Mouse (Mus musculus): ENCODE data around the gene Rps16. TPM values are rescaled to one million over a fixed set of nuclear protein-coding genes. Genes with fewer than 3 reads are reported as not detected.
"Not testable (repeated sequence)": the region's sequence is repeated elsewhere in the genome, so short reads cannot be mapped to it uniquely, and the experiment has no call there.

Gene Rps16
- polyA plus RNA-seq, 1 experiment, result 212 TPM

DNA sequence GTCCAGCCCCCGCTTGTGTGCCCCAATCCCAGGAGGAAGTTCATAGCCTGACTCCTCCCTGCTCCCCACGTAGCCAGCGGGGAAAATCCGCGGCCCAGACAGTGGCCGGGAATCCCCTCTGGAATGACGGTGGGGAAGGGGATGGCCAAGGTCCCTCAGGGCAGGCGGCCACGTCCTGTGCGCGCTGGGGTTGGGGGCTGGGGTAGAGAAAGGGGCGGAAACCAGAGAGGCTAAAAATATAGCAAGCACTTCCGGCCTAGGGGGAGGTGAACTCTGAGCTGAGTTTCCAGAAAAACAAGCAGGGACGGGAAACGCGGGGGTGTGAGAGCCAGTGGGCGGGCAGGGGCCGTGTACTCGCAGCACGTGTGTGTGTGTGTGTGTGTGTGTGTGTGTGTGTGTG is 31.5 kb downstream of the Rps16 start:
- no peaks in the 10 kb centered on the region for H3K9me3 ChIP-seq (ENCODE audit: control insufficient read depth, low read length)
- peak overlapping the region; percentile 62 for H3K4me3 ChIP-seq (replicated peaks)
- H3K27me3 ChIP-seq (ENCODE audit: control insufficient read depth), result peaks cover 5% of the 10 kb centered on the region
- peaks cover 27% of the 10 kb centered on the region for H3K36me3 ChIP-seq (ENCODE audit: control insufficient read depth)
- no peak for TF ChIP-seq GATA1 (IDR thresholded peaks at IDR 0.05; ENCODE audit: low read length)
- TF ChIP-seq TAL1 (IDR thresholded peaks at IDR 0.05; ENCODE audit: low read length), result no peak
- H3K4me1 ChIP-seq (ENCODE audit: control insufficient read depth), result peaks cover 88% of the 10 kb centered on the region

- no peaks in the 10 kb centered on the region for H3K9me3 ChIP-seq (ENCODE audit: control insufficient read depth, low read length)
- H3K4me1 ChIP-seq (ENCODE audit: control insufficient read depth), result peaks cover 83% of the 10 kb centered on the region
- H3K27me3 ChIP-seq (ENCODE audit: control insufficient read depth), result peaks cover 5% of the 10 kb centered on the region
- H3K4me3 ChIP-seq (replicated peaks), result peak overlapping the region; percentile 62
- TF ChIP-seq TAL1 (IDR thresholded peaks at IDR 0.05; ENCODE audit: low read length), result no peak
- peaks cover 27% of the 10 kb centered on the region for H3K36me3 ChIP-seq (ENCODE audit: control insufficient read depth)
These were observed 32.0 kb downstream of the Rps16 start for GRCm38 (mm10) chr7:28382347-28382951.

DNA sequence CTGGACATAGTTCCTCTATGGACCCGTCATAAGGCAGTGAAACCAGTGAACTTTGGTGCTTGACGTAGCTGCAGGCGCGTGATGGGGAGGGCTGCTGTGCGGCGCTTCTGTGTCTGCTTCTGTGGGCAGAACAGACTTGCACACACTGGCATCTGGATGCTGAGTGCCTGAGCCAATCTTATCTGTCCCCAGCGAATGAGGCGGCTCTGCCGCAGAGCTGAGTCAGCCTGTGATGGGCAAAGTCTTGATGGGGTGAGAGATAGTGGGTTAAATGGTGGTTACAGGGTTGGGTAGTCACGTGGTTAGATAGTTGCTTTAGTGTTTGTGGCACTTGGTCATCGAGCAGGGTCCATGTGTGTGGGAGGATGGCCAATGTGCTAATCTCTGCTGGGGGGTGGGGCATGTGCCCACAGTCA is 32.5 kb downstream of the Rps16 start:
- Histone ChIP-seq H3K9me3 (ENCODE audit: control insufficient read depth, low read length) (no peaks in the 10 kb centered on the region), H3K36me3 (ENCODE audit: control insufficient read depth) (peaks cover 27% of the 10 kb centered on the region)
- TF ChIP-seq GATA1 (IDR thresholded peaks at IDR 0.05; ENCODE audit: low read length) (peak; percentile 91), TAL1 (IDR thresholded peaks at IDR 0.05; ENCODE audit: low read length) (0 out of 3 replicates have a peak, but pooled peaks have one; percentile 16)

DNA sequence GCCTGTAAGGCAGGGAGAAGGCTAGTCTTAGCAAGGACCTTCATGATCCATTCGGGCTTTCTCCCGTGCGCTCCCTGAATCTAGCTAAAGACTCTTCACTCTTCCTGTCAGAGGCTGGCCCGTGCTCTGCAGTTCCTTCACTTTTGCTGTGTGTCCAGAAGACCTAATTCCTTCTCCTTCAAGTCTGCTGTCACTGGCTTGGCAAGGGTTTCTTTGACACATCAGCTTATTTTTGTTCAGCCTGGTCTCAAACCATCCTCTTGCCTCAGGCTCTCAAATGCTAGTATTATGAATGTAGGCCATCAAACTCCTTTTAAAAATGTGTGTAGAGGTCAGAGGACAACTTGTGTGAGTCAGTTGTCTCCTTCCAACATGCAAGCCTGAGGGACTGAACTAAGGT is 33.2 kb downstream of the Rps16 start:
- Histone ChIP-seq H3K4me1 (ENCODE audit: control insufficient read depth) (peaks cover 77% of the 10 kb centered on the region), H3K36me3 (ENCODE audit: control insufficient read depth) (peaks cover 32% of the 10 kb centered on the region), H3K9me3 (ENCODE audit: control insufficient read depth, low read length) (no peaks in the 10 kb centered on the region), H3K27me3 (ENCODE audit: control insufficient read depth) (no peaks in the 10 kb centered on the region), H3K4me3 (replicated peaks) (no peak overlapping the region)
- TF ChIP-seq GATA1 (IDR thresholded peaks at IDR 0.05; ENCODE audit: low read length), result no peak
- TF ChIP-seq TAL1 (IDR thresholded peaks at IDR 0.05; ENCODE audit: low read length), result no peak

More for the DNA sequence above, 32.5 kb downstream of the Rps16 start:
- Histone ChIP-seq H3K4me3 (replicated peaks) (peak overlapping the region; percentile 62), H3K4me1 (ENCODE audit: control insufficient read depth) (peaks cover 80% of the 10 kb centered on the region), H3K27me3 (ENCODE audit: control insufficient read depth) (peaks cover under 1% of the 10 kb centered on the region)

GRCm38 (mm10) chr7:28384162-28384561 is 33.7 kb downstream of the Rps16 start:
- Histone ChIP-seq H3K4me3 (replicated peaks) (no peak overlapping the region), H3K4me1 (ENCODE audit: control insufficient read depth) (peaks cover 71% of the 10 kb centered on the region), H3K27me3 (ENCODE audit: control insufficient read depth) (no peaks in the 10 kb centered on the region)

DNA sequence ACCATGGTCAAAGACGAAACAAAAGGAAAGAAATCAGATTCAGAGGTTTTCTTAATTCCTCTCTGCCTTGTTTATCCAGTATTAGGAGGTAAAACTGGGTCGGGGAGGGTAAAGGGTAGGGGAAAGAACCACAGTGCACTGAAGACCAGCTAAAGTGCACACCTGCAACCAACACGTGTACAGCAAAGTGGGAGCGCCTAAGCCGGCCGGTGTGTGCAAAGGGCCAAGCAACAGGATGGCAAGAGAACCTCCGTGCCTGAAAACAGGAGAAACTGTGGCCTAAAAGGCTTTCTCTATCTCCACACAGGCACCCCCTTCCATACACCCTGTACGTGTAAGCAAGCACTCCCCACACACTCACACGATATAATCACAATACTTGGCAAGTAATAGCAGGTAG is 34.7 kb downstream of the Rps16 start:
- Histone ChIP-seq H3K27me3 (ENCODE audit: control insufficient read depth) (no peaks in the 10 kb centered on the region), H3K4me3 (replicated peaks) (no peak overlapping the region), H3K36me3 (ENCODE audit: control insufficient read depth) (peaks cover 47% of the 10 kb centered on the region), H3K9me3 (ENCODE audit: control insufficient read depth, low read length) (no peaks in the 10 kb centered on the region), H3K4me1 (ENCODE audit: control insufficient read depth) (peaks cover 62% of the 10 kb centered on the region)
- no peak for TF ChIP-seq GATA1 (IDR thresholded peaks at IDR 0.05; ENCODE audit: low read length)
- TF ChIP-seq TAL1 (IDR thresholded peaks at IDR 0.05; ENCODE audit: low read length), result no peak

More at GRCm38 (mm10) chr7:28384162-28384561, 33.7 kb downstream of the Rps16 start:
- no peaks in the 10 kb centered on the region for H3K9me3 ChIP-seq (ENCODE audit: control insufficient read depth, low read length)
- TF ChIP-seq TAL1 (IDR thresholded peaks at IDR 0.05; ENCODE audit: low read length) (no peak), GATA1 (IDR thresholded peaks at IDR 0.05; ENCODE audit: low read length) (no peak)
- H3K36me3 ChIP-seq (ENCODE audit: control insufficient read depth), result peaks cover 38% of the 10 kb centered on the region

DNA sequence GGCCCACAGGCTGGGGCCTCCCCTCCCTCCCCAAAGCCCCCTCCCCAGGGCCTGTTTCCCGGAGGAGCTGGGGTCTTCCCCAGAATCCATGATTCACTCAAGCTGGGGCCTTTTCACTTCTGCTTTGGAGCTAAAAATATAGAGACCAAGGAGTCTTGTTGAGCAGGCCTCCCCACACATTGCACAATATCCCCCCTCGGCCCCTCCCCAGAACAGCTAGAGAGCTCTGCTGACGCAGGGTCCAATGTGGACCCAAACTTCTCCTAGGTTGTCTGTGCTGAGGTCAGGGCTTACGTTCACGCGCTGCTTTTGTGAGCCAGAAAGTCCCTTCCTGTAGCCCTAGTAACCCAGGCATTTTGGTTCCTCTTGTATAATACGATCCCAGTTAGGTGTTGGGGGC is 35.6 kb downstream of the Rps16 start:
- Histone ChIP-seq H3K27me3 (ENCODE audit: control insufficient read depth) (no peaks in the 10 kb centered on the region), H3K4me1 (ENCODE audit: control insufficient read depth) (peaks cover 56% of the 10 kb centered on the region), H3K9me3 (ENCODE audit: control insufficient read depth, low read length) (no peaks in the 10 kb centered on the region), H3K36me3 (ENCODE audit: control insufficient read depth) (peaks cover 53% of the 10 kb centered on the region), H3K4me3 (replicated peaks) (no peak overlapping the region)
- TF ChIP-seq GATA1 (IDR thresholded peaks at IDR 0.05; ENCODE audit: low read length) (no peak), TAL1 (IDR thresholded peaks at IDR 0.05; ENCODE audit: low read length) (no peak)

DNA sequence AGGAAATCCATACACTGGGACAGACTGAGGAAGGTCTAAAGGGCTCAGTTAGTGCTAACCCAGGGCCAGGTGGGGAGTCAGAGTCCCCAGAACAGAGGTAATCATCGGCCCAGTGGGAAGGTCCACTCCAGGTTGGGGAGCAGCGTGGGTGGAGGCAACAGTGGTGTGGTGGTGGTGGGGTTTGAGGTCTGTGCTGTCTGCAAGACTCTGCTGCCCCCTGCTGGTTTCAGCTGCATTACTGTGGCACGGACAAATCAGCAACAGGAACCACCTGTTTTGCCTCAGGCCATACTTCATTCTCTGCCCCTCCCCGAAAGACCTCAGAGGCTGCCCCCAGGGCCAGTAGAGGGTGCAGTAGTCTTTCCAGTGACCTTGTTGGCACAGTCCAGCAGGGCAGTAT is 36.0 kb downstream of the Rps16 start:
- peaks cover 56% of the 10 kb centered on the region for H3K4me1 ChIP-seq (ENCODE audit: control insufficient read depth)
- TF ChIP-seq TAL1 (IDR thresholded peaks at IDR 0.05; ENCODE audit: low read length) (no peak), GATA1 (IDR thresholded peaks at IDR 0.05; ENCODE audit: low read length) (no peak)
- H3K27me3 ChIP-seq (ENCODE audit: control insufficient read depth), result no peaks in the 10 kb centered on the region
- peaks cover 53% of the 10 kb centered on the region for H3K36me3 ChIP-seq (ENCODE audit: control insufficient read depth)
- H3K9me3 ChIP-seq (ENCODE audit: control insufficient read depth, low read length), result no peaks in the 10 kb centered on the region
- H3K4me3 ChIP-seq (replicated peaks), result no peak overlapping the region

- Histone ChIP-seq H3K36me3 (ENCODE audit: control insufficient read depth) (peaks cover 53% of the 10 kb centered on the region), H3K4me1 (ENCODE audit: control insufficient read depth) (peaks cover 56% of the 10 kb centered on the region)
- not testable (repeated sequence) for H3K9me3 ChIP-seq (ENCODE audit: control insufficient read depth, low read length); H3K27me3 ChIP-seq (ENCODE audit: control insufficient read depth); H3K4me3 ChIP-seq (replicated peaks)
These were observed 36.4 kb downstream of the Rps16 start for GRCm38 (mm10) chr7:28386877-28387276.

DNA sequence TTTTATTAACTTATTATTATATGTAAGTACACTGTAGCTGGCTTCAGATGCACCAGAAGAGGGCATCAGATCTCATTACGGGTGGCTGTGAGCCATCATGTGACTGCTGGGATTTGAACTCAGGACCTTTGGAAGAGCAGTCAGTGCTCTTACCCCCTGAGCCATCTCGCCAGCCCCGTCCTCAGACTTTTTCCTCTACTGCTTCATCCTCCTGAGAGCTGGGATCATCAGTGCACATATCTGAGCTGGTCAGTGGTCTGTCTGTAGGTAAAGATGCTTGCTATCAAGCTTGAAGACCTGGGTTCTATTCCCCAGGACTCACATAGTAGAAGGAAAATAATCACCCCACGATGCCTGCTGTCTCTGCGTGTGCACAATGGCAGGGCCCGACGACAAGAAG is 36.9 kb downstream of the Rps16 start:
- not testable (repeated sequence) for H3K9me3 ChIP-seq (ENCODE audit: control insufficient read depth, low read length); H3K4me3 ChIP-seq (replicated peaks); H3K27me3 ChIP-seq (ENCODE audit: control insufficient read depth)
- Histone ChIP-seq H3K4me1 (ENCODE audit: control insufficient read depth) (peaks cover 54% of the 10 kb centered on the region), H3K36me3 (ENCODE audit: control insufficient read depth) (peaks cover 53% of the 10 kb centered on the region)
